Mouse (Mus musculus): ENCODE data around the gene Unc50. TPM values are rescaled to one million over a fixed set of nuclear protein-coding genes. Genes with fewer than 3 reads are reported as not detected.

The Unc50 gene
- polyA plus RNA-seq, 1 experiment = 33.1 TPM

DNA sequence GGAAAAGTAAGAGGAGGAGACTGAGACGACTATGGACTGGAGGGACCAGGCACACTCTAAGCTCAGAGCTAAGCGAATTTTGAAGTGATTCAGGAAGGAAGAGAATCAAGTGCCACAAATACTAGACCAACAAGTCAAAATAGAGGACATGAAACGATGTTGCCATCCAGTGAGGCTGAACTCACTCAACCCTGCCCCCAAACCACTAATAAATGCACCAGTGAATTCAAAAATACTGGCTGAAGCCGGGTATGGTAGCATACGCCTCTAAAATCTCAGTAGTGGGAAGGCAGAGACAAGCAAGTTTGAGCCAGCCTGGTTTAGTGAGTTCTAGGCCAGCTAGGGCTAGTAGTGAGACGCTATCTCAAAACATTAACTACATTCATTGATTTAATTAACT, 50.8 kb downstream of the Unc50 start:
- Histone ChIP-seq H3K36me3 (ENCODE audit: control insufficient read depth, insufficient read depth) (no peaks in the 10 kb centered on the region), H3K79me2 (ENCODE audit: control insufficient read depth, insufficient read depth) (no peaks in the 10 kb centered on the region), H3K27me3 (ENCODE audit: control insufficient read depth, insufficient read depth, insufficient read length) (no peaks in the 10 kb centered on the region), H3K4me2 (ENCODE audit: low read depth) (no peak overlapping the region), H3K4me3 (no peak overlapping the region), H3ac (ENCODE audit: control insufficient read depth, insufficient read length) (no peak overlapping the region)
- no peak for TF ChIP-seq TCF12 (IDR thresholded peaks at IDR 0.05; ENCODE audit: insufficient read depth, poor library complexity, severe bottlenecking)
- no peak for TF ChIP-seq E2F4 (IDR thresholded peaks at IDR 0.05; ENCODE audit: insufficient read depth)
- TF ChIP-seq POLR2AphosphoS2 (IDR thresholded peaks at IDR 0.05; ENCODE audit: insufficient read length, low read depth) = no peak
- TF ChIP-seq MAX (IDR thresholded peaks at IDR 0.05; ENCODE audit: low read depth) = no peak
- no peak for TF ChIP-seq REST (IDR thresholded peaks at IDR 0.05; ENCODE audit: insufficient read depth, insufficient read length)

DNA sequence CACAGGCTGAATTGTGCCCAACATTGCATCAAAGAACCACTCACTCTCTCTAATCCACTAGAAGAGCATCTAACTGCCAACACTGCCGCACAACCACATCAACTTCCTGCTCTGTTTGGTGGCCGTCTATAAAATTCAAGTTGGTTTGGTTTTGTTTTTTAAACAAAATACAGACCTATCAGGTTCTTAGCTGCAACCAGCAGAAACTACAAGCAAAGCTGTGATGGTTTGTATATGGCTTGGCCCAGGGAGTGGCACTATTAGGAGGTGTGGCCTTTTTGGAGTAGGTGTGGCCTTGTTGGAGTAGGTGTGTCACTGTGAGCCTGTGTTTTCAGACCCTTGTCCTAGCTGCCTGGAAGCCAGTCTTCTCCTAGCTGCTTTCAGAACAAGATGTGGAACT, 51.4 kb downstream of the Unc50 start:
- no peaks in the 10 kb centered on the region for H3K27me3 ChIP-seq (ENCODE audit: control insufficient read depth, insufficient read depth, insufficient read length)
- no peaks in the 10 kb centered on the region for H3K36me3 ChIP-seq (ENCODE audit: control insufficient read depth, insufficient read depth)
- no peak overlapping the region for H3K4me3 ChIP-seq
- H3K79me2 ChIP-seq (ENCODE audit: control insufficient read depth, insufficient read depth) = no peaks in the 10 kb centered on the region
- H3ac ChIP-seq (ENCODE audit: control insufficient read depth, insufficient read length) = no peak overlapping the region
- TF ChIP-seq POLR2A (IDR thresholded peaks at IDR 0.05; ENCODE audit: insufficient read length, low read depth) (no peak), REST (IDR thresholded peaks at IDR 0.05; ENCODE audit: insufficient read depth, insufficient read length) (no peak), E2F4 (IDR thresholded peaks at IDR 0.05; ENCODE audit: insufficient read depth) (no peak), SRF (IDR thresholded peaks at IDR 0.05; ENCODE audit: control insufficient read depth, insufficient read length, low read depth) (no peak), USF1 (IDR thresholded peaks at IDR 0.05; ENCODE audit: low read depth) (no peak), MYOD1 (IDR thresholded peaks at IDR 0.05; ENCODE audit: control insufficient read depth in 1 of 3, insufficient read length in 2 of 3, low read depth in 2 of 3) (no peak), CEBPB (IDR thresholded peaks at IDR 0.05; ENCODE audit: insufficient read depth, poor library complexity, severe bottlenecking) (no peak), TCF12 (IDR thresholded peaks at IDR 0.05; ENCODE audit: insufficient read depth, poor library complexity, severe bottlenecking) (no peak), MAX (IDR thresholded peaks at IDR 0.05; ENCODE audit: low read depth) (no peak), TCF3 (IDR thresholded peaks at IDR 0.05; ENCODE audit: insufficient read length, low read depth) (no peak), MYOG (IDR thresholded peaks at IDR 0.05; ENCODE audit: control insufficient read depth in 1 of 3, insufficient read depth in 1 of 3, insufficient read length in 2 of 3, low read depth in 2 of 3) (no peak), POLR2AphosphoS2 (IDR thresholded peaks at IDR 0.05; ENCODE audit: insufficient read length, low read depth) (no peak)
- no peak overlapping the region for H3K4me2 ChIP-seq (ENCODE audit: low read depth)

DNA sequence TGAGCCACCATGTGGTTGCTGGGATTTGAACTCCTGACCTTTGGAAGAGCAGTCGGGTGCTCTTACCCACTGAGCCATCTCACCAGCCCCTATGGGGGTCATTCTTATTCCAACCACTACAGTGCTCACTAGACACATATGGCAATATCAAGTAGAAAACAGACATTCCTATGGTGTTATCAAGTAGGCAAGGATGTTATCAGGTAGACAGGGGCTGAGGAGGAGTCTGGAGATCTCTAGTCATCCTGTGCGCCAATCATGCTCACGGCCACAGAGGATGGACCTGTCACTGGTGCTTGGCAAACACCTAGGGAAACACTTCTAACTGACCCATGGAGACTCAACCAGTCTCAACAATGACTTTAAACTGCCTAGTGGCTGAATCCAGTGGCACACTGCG, 54.7 kb downstream of the Unc50 start:
- no peak overlapping the region for H3ac ChIP-seq (ENCODE audit: control insufficient read depth, insufficient read length)
- H3K27me3 ChIP-seq (ENCODE audit: control insufficient read depth, insufficient read depth, insufficient read length) = no peaks in the 10 kb centered on the region
- H3K36me3 ChIP-seq (ENCODE audit: control insufficient read depth, insufficient read depth) = no peaks in the 10 kb centered on the region
- TF ChIP-seq USF1 (IDR thresholded peaks at IDR 0.05; ENCODE audit: low read depth) (no peak), CEBPB (IDR thresholded peaks at IDR 0.05; ENCODE audit: insufficient read depth, poor library complexity, severe bottlenecking) (no peak), MYOG (IDR thresholded peaks at IDR 0.05; ENCODE audit: control insufficient read depth in 1 of 3, insufficient read depth in 1 of 3, insufficient read length in 2 of 3, low read depth in 2 of 3) (no peak), POLR2A (IDR thresholded peaks at IDR 0.05; ENCODE audit: insufficient read length, low read depth) (no peak), MYOD1 (IDR thresholded peaks at IDR 0.05; ENCODE audit: control insufficient read depth in 1 of 3, insufficient read length in 2 of 3, low read depth in 2 of 3) (no peak)
- H3K4me3 ChIP-seq = no peak overlapping the region
- no peaks in the 10 kb centered on the region for H3K79me2 ChIP-seq (ENCODE audit: control insufficient read depth, insufficient read depth)
- H3K4me2 ChIP-seq (ENCODE audit: low read depth) = no peak overlapping the region

DNA sequence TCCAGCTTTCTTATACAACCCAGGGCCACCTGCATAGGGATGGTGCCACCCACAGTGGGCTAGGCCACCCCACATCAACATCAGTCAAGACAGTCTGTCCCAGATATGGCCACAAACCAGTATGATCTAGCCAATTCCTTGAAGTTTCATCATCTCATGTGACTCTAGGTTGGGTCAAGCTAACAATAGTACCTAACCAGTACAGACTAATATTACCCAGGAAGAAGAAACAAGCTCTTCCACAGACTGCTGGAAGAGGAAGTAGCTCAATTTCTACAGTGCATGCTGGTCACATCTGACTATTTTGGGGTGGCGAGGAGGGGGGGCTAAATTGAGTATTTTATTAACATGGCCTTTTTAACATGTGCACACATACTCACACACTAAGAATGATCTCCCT, 56.5 kb downstream of the Unc50 start:
- no peak overlapping the region for H3K4me3 ChIP-seq
- peaks cover 1% of the 10 kb centered on the region for H3K27me3 ChIP-seq (ENCODE audit: control insufficient read depth, insufficient read depth, insufficient read length)
- no peak overlapping the region for H3ac ChIP-seq (ENCODE audit: control insufficient read depth, insufficient read length)
- H3K4me2 ChIP-seq (ENCODE audit: low read depth) = no peak overlapping the region
- no peak for TF ChIP-seq E2F4 (IDR thresholded peaks at IDR 0.05; ENCODE audit: insufficient read depth)
- no peak for TF ChIP-seq TCF12 (IDR thresholded peaks at IDR 0.05; ENCODE audit: insufficient read depth, poor library complexity, severe bottlenecking)
- no peak for TF ChIP-seq CEBPB (IDR thresholded peaks at IDR 0.05; ENCODE audit: insufficient read depth, poor library complexity, severe bottlenecking)
- no peak for TF ChIP-seq USF1 (IDR thresholded peaks at IDR 0.05; ENCODE audit: low read depth)
- no peak for TF ChIP-seq POLR2A (IDR thresholded peaks at IDR 0.05; ENCODE audit: insufficient read length, low read depth)
- TF ChIP-seq POLR2AphosphoS2 (IDR thresholded peaks at IDR 0.05; ENCODE audit: insufficient read length, low read depth) = no peak
- no peak for TF ChIP-seq MAX (IDR thresholded peaks at IDR 0.05; ENCODE audit: low read depth)
- TF ChIP-seq MYOD1 (IDR thresholded peaks at IDR 0.05; ENCODE audit: control insufficient read depth in 1 of 3, insufficient read length in 2 of 3, low read depth in 2 of 3) = no peak
- no peak for TF ChIP-seq TCF3 (IDR thresholded peaks at IDR 0.05; ENCODE audit: insufficient read length, low read depth)
- no peak for TF ChIP-seq REST (IDR thresholded peaks at IDR 0.05; ENCODE audit: insufficient read depth, insufficient read length)
- no peak for TF ChIP-seq MYOG (IDR thresholded peaks at IDR 0.05; ENCODE audit: control insufficient read depth in 1 of 3, insufficient read depth in 1 of 3, insufficient read length in 2 of 3, low read depth in 2 of 3)
- no peak for TF ChIP-seq SRF (IDR thresholded peaks at IDR 0.05; ENCODE audit: control insufficient read depth, insufficient read length, low read depth)
- H3K79me2 ChIP-seq (ENCODE audit: control insufficient read depth, insufficient read depth) = no peaks in the 10 kb centered on the region
- no peaks in the 10 kb centered on the region for H3K36me3 ChIP-seq (ENCODE audit: control insufficient read depth, insufficient read depth)

DNA sequence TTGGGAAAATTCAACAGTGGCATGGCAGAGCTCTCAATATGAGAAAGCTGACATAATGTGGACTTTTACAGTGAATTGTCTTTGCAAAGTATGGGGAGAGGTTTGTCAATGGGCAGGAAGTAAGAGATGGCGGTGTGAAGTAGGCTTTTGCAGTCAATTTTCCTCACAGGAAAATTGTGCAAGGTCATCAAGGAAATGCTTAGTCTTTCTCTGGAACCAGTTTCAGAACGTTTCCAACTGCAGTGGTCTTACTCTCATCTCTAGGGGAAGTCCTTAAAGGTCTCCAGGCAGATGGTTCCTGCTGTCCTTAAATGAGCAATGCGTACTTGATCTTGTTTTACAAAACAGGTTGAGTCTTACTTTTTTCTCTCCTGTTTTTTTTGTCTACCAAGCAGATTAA, 57.1 kb downstream of the Unc50 start:
- Histone ChIP-seq H3K79me2 (ENCODE audit: control insufficient read depth, insufficient read depth) (no peaks in the 10 kb centered on the region), H3K4me3 (no peak overlapping the region), H3ac (ENCODE audit: control insufficient read depth, insufficient read length) (no peak overlapping the region), H3K27me3 (ENCODE audit: control insufficient read depth, insufficient read depth, insufficient read length) (peaks cover 4% of the 10 kb centered on the region), H3K36me3 (ENCODE audit: control insufficient read depth, insufficient read depth) (no peaks in the 10 kb centered on the region), H3K4me2 (ENCODE audit: low read depth) (no peak overlapping the region)
- TF ChIP-seq MAX (IDR thresholded peaks at IDR 0.05; ENCODE audit: low read depth) (no peak), MYOG (IDR thresholded peaks at IDR 0.05; ENCODE audit: control insufficient read depth in 1 of 3, insufficient read depth in 1 of 3, insufficient read length in 2 of 3, low read depth in 2 of 3) (no peak), CEBPB (IDR thresholded peaks at IDR 0.05; ENCODE audit: insufficient read depth, poor library complexity, severe bottlenecking) (no peak), E2F4 (IDR thresholded peaks at IDR 0.05; ENCODE audit: insufficient read depth) (no peak), MYOD1 (IDR thresholded peaks at IDR 0.05; ENCODE audit: control insufficient read depth in 1 of 3, insufficient read length in 2 of 3, low read depth in 2 of 3) (no peak), TCF12 (IDR thresholded peaks at IDR 0.05; ENCODE audit: insufficient read depth, poor library complexity, severe bottlenecking) (no peak), POLR2AphosphoS2 (IDR thresholded peaks at IDR 0.05; ENCODE audit: insufficient read length, low read depth) (no peak), USF1 (IDR thresholded peaks at IDR 0.05; ENCODE audit: low read depth) (no peak), SRF (IDR thresholded peaks at IDR 0.05; ENCODE audit: control insufficient read depth, insufficient read length, low read depth) (no peak), TCF3 (IDR thresholded peaks at IDR 0.05; ENCODE audit: insufficient read length, low read depth) (no peak), POLR2A (IDR thresholded peaks at IDR 0.05; ENCODE audit: insufficient read length, low read depth) (no peak), REST (IDR thresholded peaks at IDR 0.05; ENCODE audit: insufficient read depth, insufficient read length) (no peak)
